Mouse (Mus musculus) CD4-positive, CD25-positive, alpha-beta regulatory T cell (primary cell): ENCODE results near the gene Gm14326. TPM values are rescaled to one million over a fixed set of nuclear protein-coding genes. Genes with fewer than 3 reads are reported as not detected.

Experiments
- polyA plus RNA-seq: library from polyadenylated mRNA; unstranded; fragments of 100-300 nt; shearing (Covaris generic); gene quantifications from one replicate; pipeline ENCODE4 v1.2.1, GENCODE M21; 2017

The Gm14326 gene
- polyA plus RNA-seq = 6.9 TPM

DNA sequence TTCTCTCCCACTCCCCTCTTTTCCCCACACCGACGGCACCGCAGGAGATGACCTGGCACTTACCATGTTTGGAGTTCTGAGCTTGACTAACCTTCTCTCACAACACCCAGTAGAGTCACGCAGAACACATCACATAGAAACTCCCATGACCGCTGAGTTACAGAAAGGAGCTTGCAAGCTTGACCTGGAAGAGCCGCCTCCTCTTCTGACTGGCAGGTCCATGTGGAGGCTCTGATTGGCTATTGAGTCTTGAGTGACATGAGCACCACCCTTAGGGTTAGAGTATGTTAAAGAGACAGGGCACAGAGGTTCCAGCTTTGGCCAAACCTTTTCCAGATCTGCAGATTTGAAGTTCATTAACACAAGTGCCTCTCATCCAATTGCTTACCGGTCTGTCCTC, at the start of gene Gm14326:
Gene Gm14326 (minus strand): TSS at position 153 of the 400 bp plus-strand sequence.

GRCm38 (mm10) chr2:177925563-177926103, 31.5 kb downstream of the Gm14326 start, which contains the start of gene Zfp972:
TSS of gene Zfp972 (minus strand) at chr2:177925613.

GRCm38 (mm10) chr2:177897046-177897578, 60.0 kb downstream of the Gm14326 start, which contains the start of gene Gm14327:
TSS of gene Gm14327 (plus strand) at chr2:177897096.

Other genes with a start within 250 kb of the Gm14326 start
- gene Gm14322, start 198.0 kb downstream of the Gm14326 start, polyA plus RNA-seq = not detected
- 10.1 TPM for gene Gm14325, start 117.0 kb downstream of the Gm14326 start, polyA plus RNA-seq
- not detected for gene Gm14327, start 60.2 kb downstream of the Gm14326 start, polyA plus RNA-seq
- gene Zfp972, start 31.7 kb downstream of the Gm14326 start, polyA plus RNA-seq = 0.34 TPM
- gene Zfp971, start 66.0 kb upstream of the Gm14326 start, polyA plus RNA-seq = 9.0 TPM
- 7.5 TPM for gene Zfp931, start 121.2 kb upstream of the Gm14326 start, polyA plus RNA-seq
- not detected for gene Phactr3, start 161.7 kb upstream of the Gm14326 start, polyA plus RNA-seq